Mouse (Mus musculus) spleen, adult 12 weeks (tissue): Measurements from ENCODE around the gene Mrps33.

Experiments used
- DNase-seq: peaks from one replicate; pipeline ENCODE4 v3.0.0; 2022; ENCODE audit warnings: low spot score

Mrps33 gene

GRCm38 (mm10) chr6:39778506-39778905 is 32.3 kb downstream of the Mrps33 start:
- DNase-seq = no peak

- DNase-seq = no peak
These were observed 34.5 kb downstream of the Mrps33 start for GRCm38 (mm10) chr6:39776275-39776674.

- no peak for DNase-seq
These were observed 35.8 kb downstream of the Mrps33 start for GRCm38 (mm10) chr6:39775029-39775428.

GRCm38 (mm10) chr6:39757229-39757628 is 53.6 kb downstream of the Mrps33 start:
- DNase-seq = no peak
